In the genomic region with DNA sequence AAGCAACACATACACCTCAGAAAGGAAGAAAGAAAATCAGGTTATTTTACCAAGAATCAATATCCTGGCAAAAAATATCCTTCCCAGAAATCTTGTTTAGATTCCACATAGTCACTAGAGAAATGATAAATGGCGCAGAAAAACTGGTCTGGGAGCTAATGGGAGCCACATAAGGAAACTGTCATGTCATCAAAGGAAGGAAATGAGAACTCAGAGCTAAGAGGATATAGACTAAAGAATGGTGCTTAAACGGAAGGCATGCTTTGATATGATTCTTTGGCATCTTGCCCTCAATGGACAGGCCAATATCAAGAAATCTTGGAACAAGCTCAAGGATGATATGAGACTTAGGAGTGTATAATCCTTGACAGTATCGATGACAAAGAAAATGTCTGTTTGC, we compare ENCODE assay signal across 20 mouse cellular contexts.
"Had no signal": no experiment of that assay in that cellular context is flagged by ENCODE, and none has a peak within 500 bp of the region (broad histone marks: within the 10 kb centered on the region; RNA-seq: fewer than 3 reads in every experiment).

No protein-coding gene starts in this region.

- H3K27ac ChIP-seq: hindbrain, embryonic 14.5 days; hindbrain, postnatal 0 days; limb, embryonic 13.5 days; liver, embryonic 13.5 days; lung, embryonic 15.5 days; midbrain, embryonic 10.5 days; neural tube, embryonic 12.5 days; neural tube, embryonic 15.5 days had no signal

- H3K9me3 ChIP-seq: limb, embryonic 13.5 days; liver, embryonic 13.5 days; lung, embryonic 15.5 days; megakaryocyte, embryonic 14.5 days; midbrain, embryonic 10.5 days; neural tube, embryonic 12.5 days; neural tube, embryonic 15.5 days had no signal

- H3K4me2 ChIP-seq: hindbrain, embryonic 14.5 days; limb, embryonic 13.5 days; liver, embryonic 13.5 days; lung, embryonic 15.5 days; neural tube, embryonic 12.5 days; neural tube, embryonic 15.5 days had no signal

- DNase-seq: kidney, adult 18-20 months; kidney, postnatal 36 days; left cerebral cortex, postnatal 4 days; liver, embryonic 13.5 days; midbrain, embryonic 14.5 days; retina, postnatal 1 day; right cerebral cortex, postnatal 25 days; spleen, adult 18-20 months; thymus, adult 18-20 months; thymus, postnatal 25 days had no signal

- H3K27me3 ChIP-seq: limb, embryonic 13.5 days; liver, embryonic 13.5 days; lung, embryonic 15.5 days; neural tube, embryonic 12.5 days; neural tube, embryonic 15.5 days had no signal

- H3K4me3 ChIP-seq: limb, embryonic 13.5 days; liver, embryonic 13.5 days; lung, embryonic 15.5 days; megakaryocyte, embryonic 14.5 days; midbrain, embryonic 10.5 days; neural tube, embryonic 12.5 days; neural tube, embryonic 15.5 days had no signal

- H3K36me3 ChIP-seq: limb, embryonic 13.5 days; liver, embryonic 13.5 days; lung, embryonic 15.5 days; midbrain, embryonic 10.5 days; neural tube, embryonic 12.5 days; neural tube, embryonic 15.5 days had no signal

- H3K9ac ChIP-seq: hindbrain, embryonic 14.5 days; limb, embryonic 13.5 days; liver, embryonic 13.5 days; lung, embryonic 15.5 days; neural tube, embryonic 12.5 days; neural tube, embryonic 15.5 days had no signal

- ATAC-seq: hindbrain, postnatal 0 days; inflammation-experienced regulatory T-cells, adult 6 months; intestine, embryonic 16.5 days had no signal

- H3K4me1 ChIP-seq: limb, embryonic 13.5 days; liver, embryonic 13.5 days; neural tube, embryonic 12.5 days; neural tube, embryonic 15.5 days had no signal
